Mouse (Mus musculus): ENCODE data around the gene Mbtps1. TPM values are rescaled to one million over a fixed set of nuclear protein-coding genes. Genes with fewer than 3 reads are reported as not detected.
A peak's percentile ranks its signal among the peaks of the same experiment; 100 is the strongest.

Mbtps1 gene
- polyA plus RNA-seq, 1 experiment from 2014 or later: 50.7 TPM

DNA sequence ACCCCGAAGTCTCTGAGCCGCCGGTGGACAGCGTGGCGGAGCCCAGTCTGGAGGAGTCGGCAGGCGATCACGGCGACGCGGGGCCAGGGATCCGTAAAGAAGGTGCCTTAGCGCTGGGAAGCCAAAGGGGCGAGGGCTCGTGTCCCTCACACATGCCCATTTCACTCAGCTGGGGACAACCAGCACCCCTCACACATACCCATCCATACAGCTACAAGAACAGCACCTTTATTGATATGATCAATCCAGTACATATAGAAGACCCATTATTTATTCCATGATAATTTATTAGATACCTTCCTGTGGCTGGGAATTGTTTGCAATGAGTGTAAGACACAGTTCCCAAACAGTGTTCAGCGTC, 16.8 kb upstream of the Mbtps1 start:
- Histone ChIP-seq H3K4me3 (peak overlapping the region; percentile 94), H3K4me1 (replicated peaks) (peaks cover 22% of the 10 kb centered on the region), H3K4me2 (peak overlapping the region; percentile 76), H3K27me3 (peaks cover 5% of the 10 kb centered on the region; the same call in 1 of the 2 replicates), H3K9ac (peak overlapping the region; percentile 91), H3K27ac (replicated peaks) (peak overlapping the region; percentile 81), H3K36me3 (no peaks in the 10 kb centered on the region), H3K9me3 (no peaks in the 10 kb centered on the region)
- peak; percentile 59; the same call in 1 of the 2 replicates for ATAC-seq (ENCODE audit: low FRiP score, low read depth)
- WGBS: 1% methylated on average over 16 of the region's 16 CpGs

GRCm38 (mm10) chr8:119574437-119575365, 16.2 kb upstream of the Mbtps1 start, which contains the start of the genes Hsdl1 and Dnaaf1:
TSS of gene Hsdl1 (minus strand) at chr8:119575183.
TSS of gene Dnaaf1 (plus strand) at chr8:119575235.
- Histone ChIP-seq H3K27me3 (peaks cover 5% of the 10 kb centered on the region; the same call in 1 of the 2 replicates), H3K4me3 (peak within 1 kb of the TSS; percentile 94), H3K36me3 (no peaks in the 10 kb centered on the region), H3K27ac (replicated peaks) (peak within 1 kb of the TSS; percentile 81), H3K4me1 (replicated peaks) (peaks cover 22% of the 10 kb centered on the region), H3K4me2 (peak within 1 kb of the TSS; percentile 76), H3K9me3 (no peaks in the 10 kb centered on the region), H3K9ac (peak within 1 kb of the TSS; percentile 91)
- 0% methylated on average over 90 of the region's 97 CpGs for WGBS
- ATAC-seq (ENCODE audit: low FRiP score, low read depth): peak; percentile 91

GRCm38 (mm10) chr8:119572411-119572810, 13.9 kb upstream of the Mbtps1 start:
- Histone ChIP-seq H3K4me3 (no peak overlapping the region), H3K27me3 (peaks cover 5% of the 10 kb centered on the region; the same call in 1 of the 2 replicates), H3K27ac (replicated peaks) (no peak overlapping the region), H3K4me1 (replicated peaks) (peaks cover 22% of the 10 kb centered on the region), H3K36me3 (no peaks in the 10 kb centered on the region), H3K9ac (no peak overlapping the region), H3K9me3 (no peaks in the 10 kb centered on the region), H3K4me2 (no peak overlapping the region)
- ATAC-seq (ENCODE audit: low FRiP score, low read depth): no peak
- 93% methylated on average over 4 of the region's 4 CpGs for WGBS

DNA sequence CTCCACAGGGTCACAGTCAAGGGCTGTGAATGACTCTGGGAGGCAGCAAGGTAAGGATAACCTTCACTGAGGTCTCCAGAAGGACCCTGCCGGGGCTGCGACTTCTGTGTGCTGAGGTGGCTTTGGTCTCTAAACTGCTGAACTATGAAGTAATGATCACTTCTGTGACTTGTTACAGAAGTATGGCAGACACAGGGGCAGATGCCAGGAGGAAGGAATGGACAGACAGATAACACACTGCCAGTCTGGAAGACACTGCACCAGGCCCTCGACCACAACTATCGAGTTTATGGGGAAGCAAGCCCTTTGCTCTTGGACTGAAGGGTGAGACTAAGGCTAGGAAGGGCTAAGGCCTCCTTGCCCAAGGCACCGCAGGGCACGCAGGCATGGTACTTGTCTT, 12.6 kb upstream of the Mbtps1 start:
- H3K27me3 ChIP-seq: no peaks in the 10 kb centered on the region
- peaks cover 7% of the 10 kb centered on the region; the same call in 1 of the 2 replicates for H3K36me3 ChIP-seq
- no peak overlapping the region for H3K9ac ChIP-seq
- peaks cover 22% of the 10 kb centered on the region for H3K4me1 ChIP-seq (replicated peaks)
- H3K4me2 ChIP-seq: no peak overlapping the region
- no peak overlapping the region for H3K27ac ChIP-seq (replicated peaks)
- no peak overlapping the region for H3K4me3 ChIP-seq
- 86% methylated on average over 6 of the region's 6 CpGs for WGBS
- ATAC-seq (ENCODE audit: low FRiP score, low read depth): no peak
- no peaks in the 10 kb centered on the region for H3K9me3 ChIP-seq

DNA sequence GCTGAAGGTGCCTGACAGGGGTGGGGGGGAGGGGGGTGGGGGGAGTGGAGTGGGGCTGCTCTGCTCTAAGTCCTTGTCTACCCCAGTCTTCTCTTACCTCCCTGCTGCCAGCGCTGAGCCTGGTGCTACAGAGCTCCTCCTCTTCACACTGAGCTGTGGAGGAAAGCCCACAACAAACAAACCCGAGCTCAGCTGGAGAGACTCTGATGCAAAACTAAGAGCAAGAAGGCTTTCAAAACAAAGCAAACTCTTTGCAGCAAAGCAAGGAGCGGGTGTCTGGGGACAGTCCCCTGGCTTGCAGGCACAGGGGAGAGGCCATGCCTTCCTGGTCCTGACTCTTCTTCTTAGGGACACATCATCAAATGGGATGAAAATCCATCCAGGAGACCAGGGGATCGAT, 11.3 kb upstream of the Mbtps1 start:
- Histone ChIP-seq H3K27ac (replicated peaks) (no peak overlapping the region), H3K36me3 (peaks cover 19% of the 10 kb centered on the region), H3K27me3 (no peaks in the 10 kb centered on the region), H3K4me3 (no peak overlapping the region), H3K4me1 (replicated peaks) (peaks cover 18% of the 10 kb centered on the region), H3K9ac (no peak overlapping the region), H3K9me3 (no peaks in the 10 kb centered on the region), H3K4me2 (no peak overlapping the region)
- WGBS: 43% methylated on average over 4 of the region's 4 CpGs
- no peak for ATAC-seq (ENCODE audit: low FRiP score, low read depth)

DNA sequence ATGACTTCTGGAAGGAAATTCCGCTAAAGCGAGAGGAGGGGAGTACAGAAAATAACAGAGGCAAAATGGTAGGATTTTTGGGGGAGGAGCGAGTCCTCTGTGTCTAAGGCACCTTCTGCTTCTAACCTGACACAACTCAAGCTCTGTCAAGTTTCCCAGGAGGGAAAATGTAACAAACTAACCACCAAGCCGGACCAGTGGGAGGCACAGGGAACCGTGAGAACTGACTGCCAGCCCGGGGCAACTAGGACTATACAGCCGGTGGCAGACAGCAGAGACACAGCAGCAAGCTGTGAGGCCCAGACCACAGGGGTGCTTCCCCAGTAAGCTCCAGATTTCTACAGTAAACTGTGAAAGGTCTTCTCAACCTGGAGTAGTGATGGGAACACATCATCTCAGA, 10.4 kb upstream of the Mbtps1 start:
- Histone ChIP-seq H3K9me3 (no peaks in the 10 kb centered on the region), H3K9ac (no peak overlapping the region), H3K4me2 (no peak overlapping the region), H3K27ac (replicated peaks) (no peak overlapping the region), H3K27me3 (no peaks in the 10 kb centered on the region), H3K36me3 (peaks cover 27% of the 10 kb centered on the region), H3K4me3 (no peak overlapping the region), H3K4me1 (replicated peaks) (peaks cover 14% of the 10 kb centered on the region)
- no peak for ATAC-seq (ENCODE audit: low FRiP score, low read depth)
- 70% methylated on average over 7 of the region's 7 CpGs for WGBS

DNA sequence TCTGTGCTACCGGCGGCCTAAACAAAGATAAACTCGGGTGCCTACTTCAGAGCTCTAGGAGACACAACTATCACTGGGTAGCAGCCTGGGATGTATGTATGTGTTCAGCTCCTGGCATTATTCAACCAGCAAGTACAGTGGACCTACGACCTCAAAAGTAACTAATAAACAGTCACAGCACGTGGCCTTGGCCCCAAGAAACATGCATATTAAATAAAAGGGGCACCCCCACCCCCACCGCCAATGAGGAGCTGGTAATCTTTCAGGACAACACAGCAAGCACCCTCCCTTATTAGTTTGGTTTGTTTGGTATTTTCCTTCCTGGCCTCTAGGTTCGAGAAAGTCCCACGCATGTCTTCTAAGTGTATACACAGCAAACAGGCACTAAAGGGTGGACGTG, 9.7 kb upstream of the Mbtps1 start:
- H3K4me1 ChIP-seq (replicated peaks): peaks cover 7% of the 10 kb centered on the region
- 89% methylated on average over 9 of the region's 9 CpGs for WGBS
- ATAC-seq (ENCODE audit: low FRiP score, low read depth): no peak
- H3K27me3 ChIP-seq: no peaks in the 10 kb centered on the region
- H3K27ac ChIP-seq (replicated peaks): no peak overlapping the region
- no peak overlapping the region for H3K9ac ChIP-seq
- no peak overlapping the region for H3K4me3 ChIP-seq
- H3K9me3 ChIP-seq: no peaks in the 10 kb centered on the region
- no peak overlapping the region for H3K4me2 ChIP-seq
- peaks cover 34% of the 10 kb centered on the region for H3K36me3 ChIP-seq

- H3K36me3 ChIP-seq: peaks cover 50% of the 10 kb centered on the region
- ATAC-seq (ENCODE audit: low FRiP score, low read depth): no peak
These were observed 7.8 kb upstream of the Mbtps1 start for GRCm38 (mm10) chr8:119566367-119566766.

DNA sequence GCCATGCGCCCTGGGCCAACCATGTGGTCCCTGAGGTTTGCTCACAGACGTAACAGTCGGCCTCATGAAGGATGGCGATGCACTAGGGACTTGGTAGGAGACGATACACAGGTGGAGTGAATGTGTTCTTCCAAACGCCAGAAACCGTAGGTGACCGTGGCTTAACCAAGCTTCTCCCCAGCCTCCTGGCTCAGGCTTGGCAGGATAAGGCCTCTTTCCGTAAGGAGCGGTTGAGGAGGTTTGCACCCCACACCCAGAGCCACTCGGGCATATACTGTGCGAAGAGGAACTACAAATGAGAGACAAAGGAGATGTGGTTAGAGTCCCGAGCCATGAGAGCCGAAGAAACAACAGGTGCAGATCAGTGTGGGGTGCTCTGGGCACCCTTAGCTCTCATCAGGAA, 5.3 kb upstream of the Mbtps1 start:
- Histone ChIP-seq H3K4me3 (no peak overlapping the region), H3K9ac (no peak overlapping the region), H3K4me1 (replicated peaks) (peaks cover 6% of the 10 kb centered on the region), H3K36me3 (peaks cover 55% of the 10 kb centered on the region), H3K9me3 (no peaks in the 10 kb centered on the region), H3K4me2 (no peak overlapping the region), H3K27ac (replicated peaks) (no peak overlapping the region), H3K27me3 (no peaks in the 10 kb centered on the region)
- WGBS: 92% methylated on average over 14 of the region's 14 CpGs
- ATAC-seq (ENCODE audit: low FRiP score, low read depth): no peak

More at GRCm38 (mm10) chr8:119566367-119566766, 7.8 kb upstream of the Mbtps1 start:
- Histone ChIP-seq H3K9ac (no peak overlapping the region), H3K4me1 (replicated peaks) (no peaks in the 10 kb centered on the region), H3K4me3 (no peak overlapping the region), H3K4me2 (no peak overlapping the region), H3K9me3 (no peaks in the 10 kb centered on the region), H3K27ac (replicated peaks) (no peak overlapping the region), H3K27me3 (no peaks in the 10 kb centered on the region)
- WGBS: 85% methylated on average over 11 of the region's 11 CpGs

DNA sequence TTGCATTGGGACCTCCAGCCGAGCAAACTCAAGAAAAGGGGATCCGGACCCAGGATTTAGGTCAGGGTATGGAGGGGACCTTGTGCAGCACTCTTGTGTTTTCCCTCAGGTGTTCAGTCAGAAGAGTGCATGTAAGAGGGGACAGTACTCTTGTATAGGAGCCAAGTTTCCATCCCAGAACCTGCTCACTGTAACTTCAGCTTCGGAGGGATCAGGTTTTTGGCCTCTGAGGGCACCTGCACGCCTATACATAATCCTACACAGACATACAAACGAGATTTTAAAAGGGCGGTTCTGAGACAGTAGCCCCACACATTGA, 826 bp upstream of the Mbtps1 start:
- Histone ChIP-seq H3K9me3 (no peaks in the 10 kb centered on the region), H3K36me3 (peaks cover 32% of the 10 kb centered on the region), H3K4me3 (no peak overlapping the region), H3K27me3 (no peaks in the 10 kb centered on the region), H3K4me1 (replicated peaks) (peaks cover 40% of the 10 kb centered on the region), H3K27ac (replicated peaks) (peak overlapping the region; percentile 98; the same call in 1 of the 2 replicates), H3K9ac (peak overlapping the region; percentile 42; the same call in 1 of the 2 replicates), H3K4me2 (peak overlapping the region; percentile 88)
- 90% methylated on average over 6 of the region's 6 CpGs for WGBS
- no peak for ATAC-seq (ENCODE audit: low FRiP score, low read depth)

- H3K36me3 ChIP-seq: peaks cover 18% of the 10 kb centered on the region
- H3K4me2 ChIP-seq: peak overlapping the region; percentile 88
- ATAC-seq (ENCODE audit: low FRiP score, low read depth): peak; percentile 91
- peak overlapping the region; percentile 98 for H3K27ac ChIP-seq (replicated peaks)
- under 1% methylated on average over 55 of the region's 55 CpGs for WGBS
- H3K4me1 ChIP-seq (replicated peaks): peaks cover 40% of the 10 kb centered on the region
- H3K4me3 ChIP-seq: peak overlapping the region; percentile 93
- H3K27me3 ChIP-seq: no peaks in the 10 kb centered on the region
- no peaks in the 10 kb centered on the region for H3K9me3 ChIP-seq
- H3K9ac ChIP-seq: peak overlapping the region; percentile 91
These were observed 523 bp downstream of the Mbtps1 start for GRCm38 (mm10) chr8:119557821-119558602.

DNA sequence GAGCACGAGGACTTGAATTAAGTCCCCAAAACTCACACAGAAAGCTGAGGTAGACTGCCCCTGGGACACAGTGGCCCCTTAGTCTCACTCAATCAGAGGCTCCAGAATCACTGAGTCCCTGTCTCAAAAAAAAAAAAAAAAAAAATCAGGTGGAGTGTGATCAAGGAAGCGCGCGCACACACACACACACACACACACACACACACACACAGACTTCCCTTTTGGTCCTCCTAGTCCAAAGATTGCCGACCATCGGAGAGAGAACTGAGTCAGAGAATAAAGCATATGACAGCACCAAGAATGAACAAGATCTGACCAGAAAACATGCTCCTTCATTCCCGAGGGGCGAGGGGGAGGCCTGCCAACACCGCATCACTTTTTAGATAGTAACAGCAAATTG, 1.4 kb downstream of the Mbtps1 start:
- Histone ChIP-seq H3K9ac (peak overlapping the region; percentile 91), H3K4me1 (replicated peaks) (peaks cover 40% of the 10 kb centered on the region), H3K4me3 (peak overlapping the region; percentile 93), H3K27ac (replicated peaks) (no peak overlapping the region), H3K4me2 (peak overlapping the region; percentile 88), H3K9me3 (no peaks in the 10 kb centered on the region), H3K36me3 (peaks cover 9% of the 10 kb centered on the region), H3K27me3 (no peaks in the 10 kb centered on the region)
- 83% methylated on average over 9 of the region's 9 CpGs for WGBS
- no peak for ATAC-seq (ENCODE audit: low FRiP score, low read depth)
